Mouse (Mus musculus) cerebellum, adult 11-12 months (tissue): ENCODE results near the gene Apoc1.
"Not testable (repeated sequence)": the region's sequence is repeated elsewhere in the genome, so short reads cannot be mapped to it uniquely, and the experiment has no call there.

Experiments
- DNase-seq: peaks from one replicate; pipeline ENCODE4 v3.0.0; 2022

Apoc1 gene

GRCm38 (mm10) chr7:19704475-19704874, 12.0 kb upstream of the Apoc1 start:
- DNase-seq, result no peak

GRCm38 (mm10) chr7:19702859-19703555, 10.5 kb upstream of the Apoc1 start:
- no peak for DNase-seq

- no peak for DNase-seq
Observed at GRCm38 (mm10) chr7:19701069-19701761, 8.8 kb upstream of the Apoc1 start.

- no peak for DNase-seq
Observed at GRCm38 (mm10) chr7:19700299-19701068, 8.0 kb upstream of the Apoc1 start.

- DNase-seq, result no peak
Observed at GRCm38 (mm10) chr7:19699827-19700148, 7.3 kb upstream of the Apoc1 start.

- peak; percentile 45 for DNase-seq
Observed at GRCm38 (mm10) chr7:19698907-19699826, 6.7 kb upstream of the Apoc1 start, which contains the start of gene Apoe. Gene Apoe, minus strand, starts transcription at chr7:19699188.

GRCm38 (mm10) chr7:19697949-19698906, 5.8 kb upstream of the Apoc1 start:
- no peak for DNase-seq

- no peak for DNase-seq
Observed at GRCm38 (mm10) chr7:19696336-19696873, 3.9 kb upstream of the Apoc1 start.

- DNase-seq, result no peak
Observed at GRCm38 (mm10) chr7:19695881-19696280, 3.4 kb upstream of the Apoc1 start.

GRCm38 (mm10) chr7:19695213-19695594, 2.7 kb upstream of the Apoc1 start:
- DNase-seq, result no peak

- DNase-seq, result no peak
Observed at GRCm38 (mm10) chr7:19694336-19695212, 2.1 kb upstream of the Apoc1 start.

- no peak for DNase-seq
Observed at GRCm38 (mm10) chr7:19693421-19693820, 961 bp upstream of the Apoc1 start.

- no peak for DNase-seq
Observed at GRCm38 (mm10) chr7:19691434-19691833, 1.0 kb downstream of the Apoc1 start.

GRCm38 (mm10) chr7:19690845-19691244, 1.6 kb downstream of the Apoc1 start:
- DNase-seq, result no peak

- DNase-seq, result no peak
Observed at GRCm38 (mm10) chr7:19688611-19689010, 3.8 kb downstream of the Apoc1 start.

- DNase-seq, result no peak
Observed at GRCm38 (mm10) chr7:19688101-19688500, 4.4 kb downstream of the Apoc1 start.

GRCm38 (mm10) chr7:19686927-19687583, 5.4 kb downstream of the Apoc1 start:
- not testable (repeated sequence) for DNase-seq

- DNase-seq, result no peak
Observed at GRCm38 (mm10) chr7:19686521-19686920, 5.9 kb downstream of the Apoc1 start.

GRCm38 (mm10) chr7:19685374-19685773, 7.1 kb downstream of the Apoc1 start:
- DNase-seq, result no peak

- no peak for DNase-seq
Observed at GRCm38 (mm10) chr7:19683771-19684201, 8.7 kb downstream of the Apoc1 start.
